Mouse (Mus musculus) heart, embryonic 10.5 days (tissue): ENCODE results near the gene Adgrg5. TPM values are rescaled to one million over a fixed set of nuclear protein-coding genes. Genes with fewer than 3 reads are reported as not detected.

Experiments used
- DNase-seq: peaks from one replicate; pipeline ENCODE4 v3.0.0-alpha.2; 2017; ENCODE audit warnings: low spot score
- H3K27ac ChIP-seq: fragments of 300-500 bp; sonication (generic); 2 replicates; pipeline ENCODE4 v1.5.1; 2016; ENCODE audit warnings: mild to moderate bottlenecking
- H3K27me3 ChIP-seq: fragments of 300-500 bp; sonication (generic); 2 replicates; pipeline ENCODE4 v1.6.1; 2016; ENCODE audit warnings: mild to moderate bottlenecking; ENCODE audit not compliant: poor library complexity, insufficient read depth, severe bottlenecking
- H3K36me3 ChIP-seq: fragments of 300-500 bp; sonication (generic); 2 replicates; pipeline ENCODE4 v1.6.1; 2016; ENCODE audit warnings: mild to moderate bottlenecking, moderate library complexity
- H3K4me1 ChIP-seq: fragments of 300-500 bp; sonication (generic); 2 replicates; pipeline ENCODE4 v1.6.1; 2016; ENCODE audit warnings: mild to moderate bottlenecking
- H3K4me3 ChIP-seq: fragments of 300-500 bp; sonication (generic); 2 replicates; pipeline ENCODE4 v1.5.1; 2016; ENCODE audit warnings: mild to moderate bottlenecking, moderate library complexity
- H3K9me3 ChIP-seq: fragments of 300-500 bp; sonication (generic); 2 replicates; pipeline ENCODE4 v1.6.1; 2016; ENCODE audit warnings: mild to moderate bottlenecking, moderate library complexity
- WGBS: fragments of 180-500 bp; shearing (Covaris S2); methylation state at CpG from one replicate; pipeline ENCODE4 v1.1.7; 2016; 5-methylcytosine and 5-hydroxymethylcytosine counted together
- polyA plus RNA-seq: library from polyadenylated mRNA; unstranded; fragments of >200 nt; fragmentation: Nextera tagmentation; extraction: Ambion mirVana; gene quantifications from 2 replicates; pipeline ENCODE4 v1.2.1, GENCODE M21; 2016

The Adgrg5 gene
- polyA plus RNA-seq, 1 experiment from 2014 or later = 0.69 TPM

DNA sequence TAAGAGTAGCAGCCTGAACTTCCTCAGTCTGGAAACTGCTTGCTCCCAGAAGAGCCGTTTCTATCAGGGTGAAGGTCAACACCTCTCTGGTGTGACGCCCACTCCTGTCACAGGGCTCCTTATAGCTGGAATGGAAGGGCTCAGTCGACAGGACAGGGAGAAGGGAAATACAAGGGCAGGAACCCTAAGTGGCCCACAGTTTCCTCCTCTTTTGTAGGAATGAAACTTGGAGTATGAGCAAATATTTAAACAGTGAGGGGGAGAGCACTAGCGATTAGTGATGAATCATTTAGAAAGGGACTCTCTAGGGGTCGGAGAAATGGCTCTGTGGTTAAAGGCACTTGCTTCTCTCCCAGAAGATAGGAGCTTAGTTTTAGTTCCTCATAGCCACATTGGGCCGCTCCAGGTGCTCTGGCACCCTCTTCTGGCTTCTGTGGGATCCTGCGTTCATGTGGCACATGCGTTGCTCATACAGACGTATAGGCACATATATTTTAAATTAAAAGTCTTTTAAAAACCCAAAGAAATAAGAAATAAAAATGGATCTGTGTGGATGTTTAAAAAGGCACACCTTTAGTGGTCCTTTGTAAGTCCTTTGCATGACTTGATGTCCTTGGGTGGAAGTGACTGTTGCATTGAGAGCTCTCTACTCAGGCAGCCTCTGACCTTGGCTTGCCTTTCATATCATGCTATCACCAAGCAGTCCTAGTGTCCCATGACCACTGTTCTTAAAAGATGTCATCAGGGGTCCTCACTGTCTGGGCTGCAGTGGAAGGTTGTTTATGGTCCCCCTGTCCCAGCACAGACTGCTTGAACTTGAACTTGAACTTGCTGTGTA is 31.6 kb downstream of the Adgrg5 start:
- Histone ChIP-seq H3K27ac (peak overlapping the region; percentile 23), H3K4me1 (peaks cover 23% of the 10 kb centered on the region), H3K9me3 (no peaks in the 10 kb centered on the region), H3K27me3 (no peaks in the 10 kb centered on the region), H3K4me3 (no peak overlapping the region), H3K36me3 (no peaks in the 10 kb centered on the region)
- WGBS = 22% methylated on average over 9 of the region's 9 CpGs
- no peak for DNase-seq

DNA sequence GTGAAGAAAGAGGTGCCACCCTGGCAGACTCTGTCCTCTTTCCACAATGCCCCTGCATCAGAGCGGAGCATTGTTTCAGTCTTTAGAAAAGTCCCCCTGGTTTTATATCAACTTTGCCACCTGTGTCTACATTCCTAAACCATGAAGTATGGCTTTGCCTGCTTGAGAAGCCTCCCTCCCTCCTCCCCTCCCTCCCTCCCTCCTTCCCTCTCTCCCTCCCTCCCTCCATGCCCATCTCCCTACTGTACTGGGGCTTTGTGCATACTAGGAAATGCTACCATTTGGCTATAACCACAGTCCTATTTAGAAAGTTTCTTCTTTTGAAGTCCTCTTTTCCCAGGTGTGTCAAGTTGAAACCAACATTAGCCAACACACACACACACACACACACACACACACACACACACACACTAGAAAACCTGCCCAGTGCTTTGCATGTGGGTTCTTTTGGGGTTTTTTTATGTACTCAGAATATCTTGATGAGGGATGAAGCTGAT is 32.6 kb downstream of the Adgrg5 start:
- Histone ChIP-seq H3K4me1 (peaks cover 23% of the 10 kb centered on the region), H3K36me3 (no peaks in the 10 kb centered on the region), H3K27me3 (no peaks in the 10 kb centered on the region), H3K27ac (no peak overlapping the region), H3K4me3 (no peak overlapping the region), H3K9me3 (no peaks in the 10 kb centered on the region)
- DNase-seq = no peak
- WGBS = 66% methylated on average over 1 of the region's 1 CpGs

DNA sequence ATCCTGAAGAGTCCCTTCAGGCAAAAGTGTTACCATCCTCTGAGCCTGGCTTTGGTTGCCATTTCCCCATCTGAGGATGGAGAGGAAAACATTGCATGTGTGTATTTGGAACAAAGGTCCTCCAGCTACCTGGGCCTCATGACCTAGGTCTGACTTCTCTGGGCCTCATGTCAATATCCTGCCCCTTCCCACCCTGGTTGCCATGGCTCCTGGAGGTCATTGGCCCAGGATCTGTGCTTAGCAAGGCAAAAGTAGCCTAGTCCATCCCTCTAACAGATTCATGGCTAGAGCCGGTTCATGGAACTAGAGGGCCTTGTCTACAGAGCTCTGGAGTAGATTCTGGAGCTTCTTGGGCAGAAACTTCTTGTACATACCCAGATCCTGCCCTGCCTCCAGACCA is 38.7 kb downstream of the Adgrg5 start:
- Histone ChIP-seq H3K27me3 (no peaks in the 10 kb centered on the region), H3K27ac (0 out of 2 replicates have a peak overlapping the region, but pooled peaks have one; percentile 42), H3K4me1 (peaks cover 17% of the 10 kb centered on the region), H3K4me3 (no peak overlapping the region), H3K9me3 (no peaks in the 10 kb centered on the region), H3K36me3 (no peaks in the 10 kb centered on the region)
- 84% methylated on average over 1 of the region's 1 CpGs for WGBS
- no peak for DNase-seq

DNA sequence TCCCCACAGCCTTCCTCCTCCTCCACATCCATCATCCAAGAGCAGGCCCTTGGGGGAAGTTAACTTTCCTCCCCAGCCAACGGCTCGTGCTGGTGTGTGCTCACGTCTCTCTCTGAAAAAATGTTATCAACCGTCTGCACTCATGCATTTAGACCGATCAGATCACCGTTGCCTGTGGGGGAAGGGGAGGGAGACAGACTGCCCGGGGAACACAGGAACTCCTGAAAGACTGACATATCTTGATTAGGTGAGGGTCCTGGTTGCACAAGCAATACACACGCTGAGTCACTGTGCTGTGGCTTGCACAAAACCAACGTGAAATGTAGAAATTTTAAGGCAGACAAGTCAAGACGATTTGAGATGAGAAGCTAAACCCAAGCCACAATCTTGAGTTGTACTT is 41.3 kb downstream of the Adgrg5 start:
- Histone ChIP-seq H3K9me3 (no peaks in the 10 kb centered on the region), H3K27me3 (no peaks in the 10 kb centered on the region), H3K4me3 (no peak overlapping the region), H3K4me1 (peaks cover 17% of the 10 kb centered on the region), H3K27ac (peak overlapping the region; percentile 70; the same call in 1 of the 2 replicates), H3K36me3 (no peaks in the 10 kb centered on the region)
- whole genome bisulfite sequencing = 14% methylated on average over 10 of the region's 10 CpGs
- DNase-seq = peak; percentile 91

DNA sequence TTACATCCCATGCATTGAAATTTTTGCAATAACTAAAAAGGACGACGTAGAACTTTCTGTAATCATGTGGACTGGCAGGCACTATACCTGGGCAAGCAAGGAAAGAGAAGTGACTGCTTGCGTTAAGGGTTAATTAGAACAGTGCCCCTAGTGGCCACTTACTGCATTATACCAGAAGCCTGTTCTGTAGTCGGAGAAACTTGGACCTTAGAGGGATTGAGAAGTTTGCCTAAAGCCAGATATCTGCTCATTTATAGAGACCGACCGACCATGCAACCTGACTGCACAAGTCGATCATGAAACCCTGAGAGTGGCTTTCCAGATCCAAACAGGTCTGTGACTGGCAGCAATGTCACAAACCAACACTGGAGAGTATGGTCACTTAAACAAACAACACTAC is 43.1 kb downstream of the Adgrg5 start:
- 20% methylated on average over 7 of the region's 7 CpGs for WGBS
- H3K4me1 ChIP-seq = peaks cover 17% of the 10 kb centered on the region
- no peak for DNase-seq
- no peaks in the 10 kb centered on the region for H3K9me3 ChIP-seq
- H3K27ac ChIP-seq = no peak overlapping the region
- H3K4me3 ChIP-seq = no peak overlapping the region
- H3K36me3 ChIP-seq = no peaks in the 10 kb centered on the region
- H3K27me3 ChIP-seq = no peaks in the 10 kb centered on the region

DNA sequence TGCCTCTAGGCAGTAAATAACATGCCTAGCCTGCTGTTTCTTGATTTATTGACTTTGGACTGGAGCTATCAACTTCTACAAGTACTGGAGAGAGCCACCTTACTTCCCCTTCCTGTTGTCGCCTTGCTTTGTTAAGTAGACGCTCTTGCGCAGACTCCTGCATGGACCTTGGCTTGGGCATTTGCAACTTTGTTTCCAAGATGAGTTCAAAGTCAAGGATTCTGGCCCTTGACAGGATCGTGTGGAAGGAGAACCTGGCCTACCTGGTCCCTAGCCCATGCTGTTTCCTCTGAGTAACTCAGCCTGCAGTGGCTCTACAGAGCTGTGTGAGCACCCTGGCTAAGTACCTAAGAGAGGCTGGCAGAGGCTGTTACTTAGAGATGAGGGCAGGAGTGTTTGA is 43.6 kb downstream of the Adgrg5 start:
- Histone ChIP-seq H3K9me3 (no peaks in the 10 kb centered on the region), H3K4me3 (no peak overlapping the region), H3K4me1 (peaks cover 17% of the 10 kb centered on the region), H3K27ac (no peak overlapping the region), H3K36me3 (no peaks in the 10 kb centered on the region), H3K27me3 (no peaks in the 10 kb centered on the region)
- DNase-seq = no peak
- WGBS = 64% methylated on average over 4 of the region's 4 CpGs

DNA sequence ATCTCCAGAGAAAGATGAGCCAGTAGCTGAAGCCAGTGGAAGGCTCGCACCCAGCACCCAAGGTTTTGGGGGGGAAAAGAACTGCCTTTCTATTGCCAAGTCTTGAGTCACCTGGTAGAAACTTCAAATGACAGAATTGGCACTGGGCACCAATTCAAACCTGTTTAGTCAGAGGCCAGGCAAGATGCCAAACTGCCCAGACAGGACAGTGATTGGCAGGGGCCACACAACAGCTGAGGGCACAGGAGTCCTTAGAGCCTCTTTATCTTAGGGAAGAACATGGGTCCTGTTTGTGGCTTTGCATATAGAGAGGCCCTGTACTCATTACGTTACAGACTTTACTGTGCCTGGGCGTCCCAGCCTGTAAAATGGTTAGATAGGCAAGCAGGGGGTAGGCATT is 44.1 kb downstream of the Adgrg5 start:
- 90% methylated on average over 3 of the region's 3 CpGs for WGBS
- Histone ChIP-seq H3K27ac (no peak overlapping the region), H3K9me3 (no peaks in the 10 kb centered on the region), H3K36me3 (no peaks in the 10 kb centered on the region), H3K27me3 (no peaks in the 10 kb centered on the region; the same call in 1 of the 2 replicates), H3K4me1 (peaks cover 16% of the 10 kb centered on the region), H3K4me3 (no peak overlapping the region)
- DNase-seq = no peak

DNA sequence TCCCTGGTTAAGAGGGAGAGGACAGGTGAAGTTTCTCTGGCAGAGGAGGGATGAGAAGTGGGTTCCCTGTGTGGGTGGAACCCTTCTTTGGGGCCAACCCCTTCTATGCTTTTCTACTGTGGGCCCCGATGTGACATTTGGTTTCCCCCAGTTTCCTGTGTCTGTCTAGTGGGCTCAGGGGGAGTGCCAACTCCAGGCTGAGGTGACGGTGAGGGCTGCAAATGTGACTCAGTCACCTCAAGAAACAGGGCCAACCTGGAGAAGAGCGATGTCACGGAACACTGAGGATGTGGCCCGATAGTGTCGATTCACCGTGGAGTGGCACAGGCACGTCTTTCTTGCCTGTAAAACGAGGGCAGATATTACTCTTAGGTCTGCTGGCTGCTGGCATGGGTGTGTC is 49.8 kb downstream of the Adgrg5 start:
- Histone ChIP-seq H3K9me3 (no peaks in the 10 kb centered on the region), H3K27ac (no peak overlapping the region), H3K4me3 (no peak overlapping the region), H3K27me3 (peaks cover 49% of the 10 kb centered on the region), H3K4me1 (peaks cover 23% of the 10 kb centered on the region), H3K36me3 (no peaks in the 10 kb centered on the region)
- no peak for DNase-seq
- WGBS = 87% methylated on average over 9 of the region's 9 CpGs

DNA sequence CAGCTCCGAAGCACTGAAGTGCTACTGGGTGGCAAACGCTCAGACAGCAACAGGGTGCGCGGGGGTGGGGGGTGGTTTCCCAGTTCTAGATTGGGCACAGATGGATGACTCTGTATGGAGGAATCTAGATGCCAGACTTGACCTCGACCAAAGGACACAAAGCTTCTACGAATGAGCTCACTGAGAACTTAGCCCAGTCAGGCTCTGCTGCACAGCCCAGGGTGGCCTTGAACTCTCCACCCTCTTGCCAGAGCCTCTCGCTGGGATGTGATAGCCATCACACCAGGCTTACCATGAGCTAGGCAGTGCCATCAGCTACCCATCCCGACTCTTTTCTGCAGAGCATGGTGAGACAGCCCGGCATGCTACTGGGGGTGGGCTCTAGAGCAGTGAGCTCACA is 50.3 kb downstream of the Adgrg5 start:
- 80% methylated on average over 9 of the region's 9 CpGs for WGBS
- H3K4me1 ChIP-seq = peaks cover 27% of the 10 kb centered on the region
- no peak overlapping the region for H3K27ac ChIP-seq
- H3K36me3 ChIP-seq = no peaks in the 10 kb centered on the region
- peaks cover 54% of the 10 kb centered on the region for H3K27me3 ChIP-seq
- no peak for DNase-seq
- no peaks in the 10 kb centered on the region for H3K9me3 ChIP-seq
- no peak overlapping the region for H3K4me3 ChIP-seq

DNA sequence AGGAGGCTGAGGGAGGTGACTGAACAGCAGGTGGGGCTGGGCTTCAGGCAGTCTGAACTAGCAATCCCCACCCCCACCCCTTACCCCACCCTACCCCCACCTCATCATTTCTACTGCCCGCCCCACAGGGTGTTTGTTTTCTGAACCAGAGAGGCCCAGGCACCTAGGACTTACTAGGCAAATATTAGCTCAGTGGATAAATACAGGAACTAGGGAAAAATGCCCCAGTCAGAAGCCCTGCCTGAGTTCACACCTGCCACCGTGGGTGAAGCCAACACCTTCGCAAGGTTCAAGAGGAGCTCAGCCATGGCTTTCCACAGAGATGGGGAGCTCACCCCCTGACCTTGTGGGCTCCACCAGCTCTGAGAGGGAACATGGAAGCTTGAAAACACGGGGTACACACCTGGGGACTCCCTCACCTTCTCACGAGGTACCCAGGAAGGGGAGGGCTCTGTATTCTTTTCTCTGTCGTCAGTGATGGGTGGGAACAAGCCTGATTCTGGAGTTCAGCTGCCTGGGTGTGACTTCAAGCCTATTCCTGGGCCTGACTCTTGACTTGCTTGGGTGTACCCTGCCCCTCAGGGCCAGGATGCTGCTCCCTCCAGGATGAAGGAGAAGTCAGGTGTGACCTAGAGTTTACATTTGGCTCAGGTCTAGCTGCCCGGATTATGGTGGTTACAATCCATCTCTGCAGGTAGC is 51.1 kb downstream of the Adgrg5 start, which contains the start of gene Adgrg1:
TSS of gene Adgrg1 (plus strand) at position 285 of the 699 bp plus-strand sequence.
- H3K4me1 ChIP-seq = peaks cover 32% of the 10 kb centered on the region
- H3K9me3 ChIP-seq = no peaks in the 10 kb centered on the region
- H3K4me3 ChIP-seq = no peak within 1 kb of the TSS
- no peaks in the 10 kb centered on the region for H3K36me3 ChIP-seq
- DNase-seq = no peak
- H3K27ac ChIP-seq = no peak within 1 kb of the TSS
- WGBS = 46% methylated on average over 7 of the region's 7 CpGs
- H3K27me3 ChIP-seq = peaks cover 59% of the 10 kb centered on the region

DNA sequence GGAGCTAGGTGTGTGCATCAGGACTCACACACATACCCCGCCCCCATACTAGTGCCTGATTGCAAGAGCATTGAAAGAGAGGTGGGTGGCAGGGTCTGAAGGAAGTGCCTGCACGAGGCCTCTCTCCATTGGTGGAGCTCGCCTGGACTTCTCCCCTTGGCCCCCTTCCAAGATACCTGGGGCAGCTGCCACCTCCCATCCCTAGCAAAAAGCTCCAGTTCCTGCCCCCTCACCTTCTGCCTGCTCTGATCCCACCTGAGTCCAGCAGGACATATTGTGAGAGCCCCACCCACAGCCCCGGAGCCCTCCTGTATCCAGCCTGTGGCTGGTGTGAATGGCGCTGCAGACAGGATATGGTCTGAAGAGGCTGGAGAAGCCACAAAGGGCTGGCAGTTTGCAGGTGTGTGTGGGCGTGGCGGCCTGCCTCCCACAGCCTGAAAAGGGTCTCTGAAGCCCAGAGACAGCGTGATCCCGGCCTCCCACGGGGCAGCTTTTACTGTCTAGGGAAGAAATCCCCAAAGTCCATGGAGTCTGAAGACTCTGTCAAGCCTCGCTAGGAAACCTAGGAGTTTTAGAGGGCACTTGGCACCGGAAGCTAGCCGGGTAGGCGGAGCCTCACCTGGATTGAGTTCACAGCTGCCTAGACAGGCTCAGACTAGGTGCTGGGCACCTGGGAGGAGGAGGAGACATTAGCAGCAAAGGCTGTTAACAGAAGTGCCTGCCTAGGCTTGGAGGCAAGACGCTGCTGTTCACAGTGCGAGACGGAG is 53.3 kb downstream of the Adgrg5 start:
- peak overlapping the region; percentile 49; the same call in 1 of the 2 replicates for H3K27ac ChIP-seq
- 14% methylated on average over 17 of the region's 17 CpGs for WGBS
- H3K4me1 ChIP-seq = peaks cover 41% of the 10 kb centered on the region
- peaks cover 63% of the 10 kb centered on the region for H3K27me3 ChIP-seq
- no peaks in the 10 kb centered on the region for H3K36me3 ChIP-seq
- H3K9me3 ChIP-seq = no peaks in the 10 kb centered on the region
- H3K4me3 ChIP-seq = peak overlapping the region; percentile 49
- no peak for DNase-seq

DNA sequence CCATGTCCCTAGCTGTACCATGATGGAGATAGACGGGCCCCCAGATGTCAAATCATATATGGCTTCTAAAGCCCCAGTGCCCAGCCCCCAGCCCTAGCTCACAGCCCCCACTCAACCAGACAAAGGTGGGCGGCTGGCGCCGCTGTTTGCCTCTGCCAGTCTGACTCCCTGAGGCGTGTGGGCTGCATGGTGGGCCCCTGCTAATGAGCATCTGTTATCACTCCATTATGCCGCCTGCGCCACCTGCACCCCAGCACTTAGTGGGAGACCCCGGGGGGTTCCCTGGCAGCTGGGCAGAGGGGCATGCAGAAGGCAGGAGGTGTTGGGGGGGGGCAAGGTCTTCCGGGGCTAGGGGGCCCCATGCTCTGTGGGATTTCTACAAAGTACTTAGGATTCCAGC is 54.6 kb downstream of the Adgrg5 start:
- Histone ChIP-seq H3K9me3 (no peaks in the 10 kb centered on the region), H3K27ac (peak overlapping the region; percentile 25; the same call in 1 of the 2 replicates), H3K4me1 (peaks cover 47% of the 10 kb centered on the region), H3K36me3 (no peaks in the 10 kb centered on the region), H3K27me3 (peaks cover 63% of the 10 kb centered on the region), H3K4me3 (no peak overlapping the region)
- no peak for DNase-seq
- 46% methylated on average over 9 of the region's 9 CpGs for WGBS
